Mouse (Mus musculus): ENCODE data around the gene Dhx34. TPM values are rescaled to one million over a fixed set of nuclear protein-coding genes. Genes with fewer than 3 reads are reported as not detected.
A peak's percentile ranks its signal among the peaks of the same experiment; 100 is the strongest.

Dhx34 gene
- polyA plus RNA-seq, 1 experiment from 2014 or later, result 18.2 TPM

DNA sequence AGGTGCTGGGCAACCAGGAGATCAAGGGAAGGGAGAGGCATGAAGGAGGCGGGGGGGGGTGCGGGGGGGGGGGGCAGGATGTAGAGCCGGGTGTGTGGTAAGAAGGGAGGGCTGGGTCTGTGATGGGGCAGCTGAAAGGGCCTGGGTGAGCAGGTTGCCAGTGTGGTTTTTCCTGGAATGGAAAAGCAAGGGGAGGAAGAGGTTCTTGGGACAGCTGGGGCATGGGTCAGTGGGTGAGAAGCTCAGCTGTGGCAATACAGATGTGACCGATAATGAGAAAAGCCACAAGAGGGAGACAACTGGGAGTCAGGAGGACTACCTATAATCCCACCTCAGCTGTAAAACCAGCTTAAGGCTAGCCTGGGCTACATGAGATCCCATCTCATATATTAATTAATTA, 24.1 kb upstream of the Dhx34 start:
- H3K27ac ChIP-seq, result no peak overlapping the region
- H3K4me1 ChIP-seq, result 0 out of 2 replicates have a peak, but pooled peaks cover 3% of the 10 kb centered on the region
- ATAC-seq (replicated peaks; ENCODE audit: low FRiP score), result no peak
- WGBS, result 30% methylated on average over 3 of the region's 4 CpGs
- H3K4me2 ChIP-seq, result no peak overlapping the region
- no peaks in the 10 kb centered on the region for H3K27me3 ChIP-seq
- H3K9me3 ChIP-seq (replicated peaks), result no peaks in the 10 kb centered on the region
- H3K9ac ChIP-seq, result no peak overlapping the region
- H3K4me3 ChIP-seq (replicated peaks), result no peak overlapping the region
- H3K36me3 ChIP-seq, result no peaks in the 10 kb centered on the region

DNA sequence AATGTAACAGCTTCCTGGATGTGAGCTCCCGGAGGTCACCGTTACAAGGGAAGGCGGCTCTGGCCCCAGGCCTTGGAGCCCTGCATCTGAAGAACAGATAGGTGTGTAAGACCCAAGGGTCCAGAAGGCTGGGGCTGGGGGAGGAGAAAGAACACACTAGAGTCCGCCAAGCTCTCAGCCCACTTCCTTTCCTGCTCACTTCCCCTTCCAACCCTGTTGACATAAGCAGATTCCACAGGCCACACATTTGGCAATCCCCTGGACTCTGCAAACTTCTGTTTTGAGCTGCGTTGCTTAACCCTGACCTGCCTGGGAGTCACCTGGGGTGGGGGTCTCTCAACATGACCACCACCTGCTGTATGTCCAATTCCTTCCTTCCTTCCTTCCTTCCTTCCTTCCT, 22.2 kb upstream of the Dhx34 start, which contains the start of gene C5ar2:
Gene C5ar2, minus strand, starts transcription at position 88 of the 400 bp plus-strand sequence.
- Histone ChIP-seq H3K4me3 (replicated peaks) (no peak within 1 kb of the TSS), H3K27me3 (no peaks in the 10 kb centered on the region), H3K4me2 (no peak within 1 kb of the TSS), H3K36me3 (no peaks in the 10 kb centered on the region), H3K9me3 (replicated peaks) (no peaks in the 10 kb centered on the region), H3K9ac (no peak within 1 kb of the TSS), H3K4me1 (0 out of 2 replicates have a peak, but pooled peaks cover 7% of the 10 kb centered on the region), H3K27ac (0 out of 2 replicates have a peak within 1 kb of the TSS, but pooled peaks have one; percentile 9)
- WGBS, result 36% methylated on average over 5 of the region's 5 CpGs
- ATAC-seq (replicated peaks; ENCODE audit: low FRiP score), result no peak

DNA sequence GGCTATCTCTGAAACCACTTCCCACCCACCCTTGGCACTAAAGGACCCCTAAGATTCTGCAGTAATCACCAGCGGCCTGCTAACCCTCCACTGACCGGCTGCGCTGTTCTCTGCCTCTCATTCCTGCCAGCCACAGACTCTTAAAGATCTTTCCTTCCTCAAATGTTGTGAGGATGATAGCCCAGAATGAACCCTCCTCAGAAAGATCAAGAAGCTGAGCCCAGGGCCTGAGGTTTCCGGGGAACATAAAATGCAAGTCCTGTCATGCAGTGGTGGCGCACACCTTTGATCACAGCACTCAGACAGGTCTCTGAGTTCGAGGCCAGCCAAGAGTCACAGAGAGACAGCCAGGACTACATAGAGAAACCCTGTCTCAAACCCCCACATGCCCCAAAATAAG, 20.4 kb upstream of the Dhx34 start:
- H3K9ac ChIP-seq, result no peak overlapping the region
- H3K4me1 ChIP-seq, result 0 out of 2 replicates have a peak, but pooled peaks cover 7% of the 10 kb centered on the region
- no peak overlapping the region for H3K4me3 ChIP-seq (replicated peaks)
- H3K36me3 ChIP-seq, result no peaks in the 10 kb centered on the region
- H3K27ac ChIP-seq, result no peak overlapping the region
- H3K4me2 ChIP-seq, result no peak overlapping the region
- ATAC-seq (replicated peaks; ENCODE audit: low FRiP score), result no peak
- no peaks in the 10 kb centered on the region for H3K27me3 ChIP-seq
- 85% methylated on average over 6 of the region's 6 CpGs for WGBS
- no peaks in the 10 kb centered on the region for H3K9me3 ChIP-seq (replicated peaks)

DNA sequence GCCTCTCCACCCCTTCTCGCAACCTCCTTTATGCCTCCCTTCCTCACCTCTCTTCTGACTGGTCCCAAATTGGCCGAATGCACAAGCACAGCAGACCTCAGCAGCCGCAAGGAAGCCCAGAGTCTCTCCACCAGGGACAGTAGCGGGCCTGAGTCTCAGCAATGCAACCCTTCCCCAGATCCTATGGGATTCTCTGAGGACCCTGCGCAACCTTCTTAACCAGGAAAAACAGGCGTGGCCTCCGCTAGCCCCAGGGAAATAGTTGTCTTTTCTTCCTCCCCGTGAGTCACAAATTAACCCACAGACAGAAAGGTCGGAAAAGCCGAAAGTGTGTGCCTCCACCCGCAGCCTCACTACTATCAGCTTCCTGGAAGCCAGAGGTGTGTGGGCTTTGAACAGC, 19.9 kb upstream of the Dhx34 start:
- no peaks in the 10 kb centered on the region for H3K27me3 ChIP-seq
- no peak overlapping the region for H3K4me3 ChIP-seq (replicated peaks)
- no peak overlapping the region for H3K27ac ChIP-seq
- ATAC-seq (replicated peaks; ENCODE audit: low FRiP score), result no peak
- 47% methylated on average over 11 of the region's 11 CpGs for WGBS
- no peak overlapping the region for H3K9ac ChIP-seq
- H3K36me3 ChIP-seq, result no peaks in the 10 kb centered on the region
- H3K9me3 ChIP-seq (replicated peaks), result no peaks in the 10 kb centered on the region
- no peak overlapping the region for H3K4me2 ChIP-seq
- H3K4me1 ChIP-seq, result 0 out of 2 replicates have a peak, but pooled peaks cover 7% of the 10 kb centered on the region

DNA sequence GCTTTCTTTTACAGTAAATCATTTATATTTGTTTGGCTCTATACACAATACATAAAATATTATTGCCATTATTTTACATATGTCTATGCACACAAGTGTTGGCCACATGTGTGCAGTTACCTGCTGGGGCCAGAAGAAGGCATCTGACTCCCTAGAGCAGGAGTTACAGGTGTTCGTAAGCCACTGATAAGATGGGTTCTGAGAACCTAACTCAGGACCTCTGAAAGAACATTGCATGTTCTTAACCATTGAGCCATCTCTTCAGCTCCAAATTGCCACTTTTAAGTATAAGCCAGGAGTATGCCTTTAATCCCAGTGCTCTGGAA, 19.1 kb upstream of the Dhx34 start:
- H3K36me3 ChIP-seq, result no peaks in the 10 kb centered on the region
- ATAC-seq (replicated peaks; ENCODE audit: low FRiP score), result no peak
- no peaks in the 10 kb centered on the region for H3K9me3 ChIP-seq (replicated peaks)
- 0 out of 2 replicates have a peak, but pooled peaks cover 7% of the 10 kb centered on the region for H3K4me1 ChIP-seq
- no peak overlapping the region for H3K4me2 ChIP-seq
- WGBS, result 95% methylated on average over 1 of the region's 1 CpGs
- no peak overlapping the region for H3K9ac ChIP-seq
- H3K4me3 ChIP-seq (replicated peaks), result no peak overlapping the region
- no peaks in the 10 kb centered on the region for H3K27me3 ChIP-seq
- H3K27ac ChIP-seq, result no peak overlapping the region

DNA sequence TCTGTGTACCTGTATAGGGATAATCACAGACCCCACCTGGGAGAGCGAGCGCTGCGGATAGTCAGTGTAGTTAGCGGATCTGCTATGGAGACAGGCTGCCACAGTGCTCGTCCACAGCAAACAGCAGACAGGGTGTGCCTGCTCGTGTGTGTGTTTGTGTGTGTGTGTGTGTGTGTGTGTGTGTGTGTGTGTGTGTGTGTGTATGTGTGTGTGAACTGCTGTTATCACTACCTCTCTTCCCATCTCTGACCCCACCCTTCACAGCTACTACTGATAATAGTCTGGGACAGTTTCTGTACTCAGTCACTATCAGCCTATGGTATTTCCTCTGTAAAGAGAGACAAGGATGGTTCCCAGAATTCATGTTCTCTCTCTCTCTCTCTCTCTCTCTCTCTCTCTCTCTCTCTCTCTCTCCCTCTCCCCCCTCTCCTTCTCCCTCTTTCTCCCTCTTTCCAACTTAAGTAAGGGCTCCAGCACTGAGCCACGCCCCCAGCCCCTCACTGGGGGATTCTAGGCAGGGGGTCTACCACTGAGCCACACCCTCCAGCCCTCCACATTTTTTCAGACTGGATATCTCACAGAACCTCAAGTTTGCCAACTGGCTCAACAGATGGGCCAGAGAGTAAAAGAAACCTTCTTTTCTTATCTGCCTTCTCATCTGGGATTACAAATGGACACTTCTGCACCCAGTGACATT, 18.6 kb upstream of the Dhx34 start:
- H3K4me3 ChIP-seq (replicated peaks), result no peak overlapping the region
- H3K27ac ChIP-seq, result no peak overlapping the region
- 83% methylated on average over 7 of the region's 7 CpGs for WGBS
- H3K36me3 ChIP-seq, result no peaks in the 10 kb centered on the region
- no peaks in the 10 kb centered on the region for H3K27me3 ChIP-seq
- no peak overlapping the region for H3K9ac ChIP-seq
- H3K4me1 ChIP-seq, result 0 out of 2 replicates have a peak, but pooled peaks cover 7% of the 10 kb centered on the region
- H3K9me3 ChIP-seq (replicated peaks), result no peaks in the 10 kb centered on the region
- H3K4me2 ChIP-seq, result no peak overlapping the region
- ATAC-seq (replicated peaks; ENCODE audit: low FRiP score), result no peak

DNA sequence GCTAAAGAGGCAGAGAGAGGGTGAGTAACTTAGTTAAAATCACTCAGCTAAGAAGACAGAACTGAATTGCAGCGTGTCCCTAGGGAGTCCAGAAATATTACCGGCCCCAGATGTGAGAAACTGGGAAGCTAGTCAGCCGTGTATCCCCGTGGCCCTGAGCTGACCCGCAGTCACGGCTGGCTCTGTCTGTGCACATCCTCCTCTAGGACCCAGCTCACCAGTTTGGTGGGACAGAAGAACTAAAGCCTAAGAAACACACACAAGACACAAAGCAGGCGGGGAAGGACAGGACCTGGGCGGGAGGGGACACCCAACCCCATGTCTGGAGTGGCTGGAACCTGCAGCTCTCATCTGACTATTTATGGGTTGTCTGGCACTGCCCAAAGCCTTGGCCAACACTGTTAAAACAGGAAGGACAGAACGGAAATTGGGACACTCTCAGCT, 17.7 kb upstream of the Dhx34 start:
- Histone ChIP-seq H3K9ac (no peak overlapping the region), H3K4me3 (replicated peaks) (no peak overlapping the region), H3K36me3 (no peaks in the 10 kb centered on the region), H3K4me1 (0 out of 2 replicates have a peak, but pooled peaks cover 7% of the 10 kb centered on the region), H3K27me3 (no peaks in the 10 kb centered on the region), H3K9me3 (replicated peaks) (no peaks in the 10 kb centered on the region), H3K4me2 (no peak overlapping the region), H3K27ac (no peak overlapping the region)
- ATAC-seq (replicated peaks; ENCODE audit: low FRiP score), result no peak
- WGBS, result 24% methylated on average over 9 of the region's 9 CpGs

DNA sequence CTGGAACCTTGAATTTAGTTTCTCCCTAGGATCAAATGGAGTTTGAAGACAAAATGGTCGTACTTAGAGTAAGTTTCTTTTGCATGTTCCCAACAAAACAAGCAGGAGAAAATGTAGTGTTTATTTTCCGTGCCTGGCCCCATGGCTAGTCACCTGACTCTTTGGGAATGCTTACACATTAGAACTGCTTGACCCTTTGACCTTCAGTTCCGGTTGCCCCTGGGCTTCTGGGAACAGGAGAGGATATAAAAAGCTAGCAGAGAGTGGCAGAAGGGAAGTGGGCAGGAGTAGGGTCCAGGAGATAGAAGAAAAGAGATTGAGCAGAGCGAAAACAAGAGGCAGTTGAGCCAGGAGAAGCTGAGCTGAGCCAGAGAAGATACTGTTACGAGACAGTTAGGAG, 8.0 kb upstream of the Dhx34 start:
- H3K27ac ChIP-seq, result peak overlapping the region; percentile 0; the same call in 1 of the 2 replicates
- ATAC-seq (replicated peaks; ENCODE audit: low FRiP score), result no peak

DNA sequence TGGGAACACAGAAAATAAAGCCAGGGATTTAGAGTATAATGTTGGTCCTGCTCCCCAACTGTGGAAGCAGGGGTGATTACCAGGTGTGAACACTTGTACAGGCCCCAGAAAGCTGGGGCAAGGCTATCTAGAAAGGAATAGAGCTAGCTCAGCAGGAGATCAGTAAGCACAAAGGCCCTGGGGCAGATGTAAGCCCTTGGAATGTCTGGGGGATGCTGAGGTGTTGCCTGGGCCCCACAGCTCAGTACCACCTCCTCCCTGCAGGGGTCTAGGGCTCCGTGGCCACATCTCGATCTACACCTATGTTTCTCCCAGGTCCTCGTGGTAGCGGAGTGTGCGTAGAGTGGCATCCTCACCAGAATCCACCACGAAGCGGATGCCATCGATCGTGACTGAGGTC, 7.9 kb downstream of the Dhx34 start:
- Histone ChIP-seq H3K9ac (no peak overlapping the region), H3K4me1 (peaks cover 5% of the 10 kb centered on the region; the same call in 1 of the 2 replicates), H3K27me3 (no peaks in the 10 kb centered on the region), H3K4me3 (replicated peaks) (no peak overlapping the region), H3K4me2 (no peak overlapping the region), H3K36me3 (peaks cover 93% of the 10 kb centered on the region), H3K9me3 (replicated peaks) (no peaks in the 10 kb centered on the region), H3K27ac (no peak overlapping the region)
- WGBS, result 92% methylated on average over 9 of the region's 9 CpGs
- ATAC-seq (replicated peaks; ENCODE audit: low FRiP score), result no peak

More for the DNA sequence above, 8.0 kb upstream of the Dhx34 start:
- WGBS, result 28% methylated on average over 5 of the region's 5 CpGs
- Histone ChIP-seq H3K36me3 (no peaks in the 10 kb centered on the region), H3K4me2 (no peak overlapping the region), H3K9me3 (replicated peaks) (no peaks in the 10 kb centered on the region), H3K27me3 (no peaks in the 10 kb centered on the region), H3K4me1 (peaks cover 9% of the 10 kb centered on the region; the same call in 1 of the 2 replicates), H3K4me3 (replicated peaks) (no peak overlapping the region), H3K9ac (no peak overlapping the region)

DNA sequence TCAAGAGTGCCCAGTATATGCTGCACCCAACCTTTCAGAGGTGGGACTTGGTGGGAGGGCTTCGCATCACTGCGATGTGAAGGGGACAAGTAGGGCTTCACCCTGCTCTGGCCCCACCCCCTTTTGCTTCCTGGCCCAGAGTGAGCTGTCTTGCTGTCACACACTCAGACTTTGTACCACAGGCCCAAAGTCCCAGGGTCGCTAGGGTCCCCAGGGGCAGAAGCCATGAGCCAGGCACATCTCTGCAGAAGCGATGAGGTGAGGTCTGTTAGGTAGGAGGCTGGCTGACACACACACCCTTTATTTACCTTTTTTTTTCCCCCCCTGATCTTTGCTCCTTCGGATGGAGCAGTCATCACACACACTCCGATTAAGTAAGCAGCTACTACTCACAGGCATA, 8.6 kb downstream of the Dhx34 start:
- Histone ChIP-seq H3K27me3 (no peaks in the 10 kb centered on the region), H3K4me3 (replicated peaks) (no peak overlapping the region), H3K4me2 (no peak overlapping the region), H3K4me1 (peaks cover 10% of the 10 kb centered on the region; the same call in 1 of the 2 replicates), H3K9ac (no peak overlapping the region), H3K27ac (no peak overlapping the region), H3K9me3 (replicated peaks) (no peaks in the 10 kb centered on the region), H3K36me3 (peaks cover 91% of the 10 kb centered on the region)
- 92% methylated on average over 6 of the region's 6 CpGs for WGBS
- ATAC-seq (replicated peaks; ENCODE audit: low FRiP score), result no peak

DNA sequence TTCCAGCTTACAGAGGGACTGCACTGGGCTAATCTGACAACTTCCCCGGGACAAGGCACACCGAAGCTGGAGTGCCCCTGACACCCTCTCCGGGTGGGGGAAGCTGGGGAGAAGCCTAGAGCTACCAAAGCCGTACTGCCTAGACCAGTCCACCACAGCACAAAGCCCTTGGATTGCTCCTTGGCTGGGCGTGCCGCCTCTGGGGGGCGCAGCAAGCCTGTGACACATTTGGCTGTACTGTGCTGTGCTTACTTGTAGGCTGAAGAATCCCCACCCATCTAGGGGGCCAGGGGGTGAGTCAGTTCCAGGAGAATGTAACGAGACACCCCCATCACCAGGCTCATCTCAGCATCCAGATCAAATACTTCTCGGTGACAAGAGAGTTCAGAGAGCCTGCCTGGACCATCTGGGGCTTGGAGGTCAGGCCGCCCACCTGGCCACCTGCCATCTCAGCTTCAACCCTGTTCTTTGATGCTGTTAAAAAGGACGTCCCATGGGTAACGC, 10.9 kb downstream of the Dhx34 start:
- Histone ChIP-seq H3K4me2 (no peak overlapping the region), H3K9me3 (replicated peaks) (no peaks in the 10 kb centered on the region), H3K9ac (no peak overlapping the region), H3K36me3 (peaks cover 75% of the 10 kb centered on the region), H3K4me3 (replicated peaks) (no peak overlapping the region), H3K4me1 (peaks cover 12% of the 10 kb centered on the region; the same call in 1 of the 2 replicates), H3K27ac (no peak overlapping the region), H3K27me3 (no peaks in the 10 kb centered on the region)
- 66% methylated on average over 12 of the region's 12 CpGs for WGBS
- peak; percentile 31; the same call in 1 of the 2 replicates for ATAC-seq (replicated peaks; ENCODE audit: low FRiP score)

DNA sequence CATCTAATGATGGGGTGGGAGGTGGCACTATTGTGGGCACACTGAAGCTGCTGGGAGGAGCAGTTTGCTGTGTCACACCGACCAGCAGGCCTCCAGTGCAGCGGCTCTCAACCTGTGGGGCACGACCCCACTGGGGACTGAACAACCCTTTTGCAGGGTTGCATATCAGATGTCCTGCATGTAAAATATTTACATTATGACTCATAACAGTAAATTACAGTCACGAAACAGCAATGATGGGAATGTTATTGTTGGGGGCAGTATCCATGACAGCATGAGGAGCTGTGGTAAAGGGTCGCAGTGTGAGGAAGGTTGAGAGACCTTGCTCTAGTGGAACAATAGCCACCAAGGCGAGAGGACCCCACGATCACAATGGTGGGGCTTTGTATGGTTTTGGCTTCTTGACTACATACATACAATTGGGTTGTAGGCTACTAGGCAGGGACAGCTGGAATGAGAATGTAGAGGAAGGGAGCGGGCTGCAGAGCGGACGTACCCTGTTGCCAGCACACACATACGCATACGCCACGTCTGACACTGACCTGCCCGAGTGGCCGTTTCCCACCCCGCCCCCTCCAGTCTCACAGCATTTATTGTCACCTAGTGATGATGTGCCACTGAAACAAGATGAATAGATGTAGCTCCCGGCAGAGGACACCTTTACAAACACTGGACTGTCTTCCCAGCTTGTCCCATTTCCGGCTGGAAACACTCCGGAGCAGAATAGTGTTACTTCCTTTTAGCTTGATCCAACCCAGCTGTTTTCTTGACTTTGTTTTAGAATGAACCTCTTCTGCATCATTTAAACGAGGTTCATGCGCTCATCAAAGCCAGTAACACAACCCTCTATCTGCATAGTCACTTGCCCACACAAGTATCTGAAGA, 12.8 kb downstream of the Dhx34 start:
- Histone ChIP-seq H3K4me3 (replicated peaks) (no peak overlapping the region), H3K9ac (no peak overlapping the region), H3K4me2 (no peak overlapping the region), H3K27ac (no peak overlapping the region), H3K9me3 (replicated peaks) (no peaks in the 10 kb centered on the region), H3K27me3 (no peaks in the 10 kb centered on the region), H3K36me3 (peaks cover 70% of the 10 kb centered on the region), H3K4me1 (peaks cover 14% of the 10 kb centered on the region; the same call in 1 of the 2 replicates)
- ATAC-seq (replicated peaks; ENCODE audit: low FRiP score), result no peak
- WGBS, result 63% methylated on average over 21 of the region's 21 CpGs

Data from kidney, embryonic 15.5 days (tissue).